Mouse (Mus musculus) lung, postnatal 25 days (tissue): ENCODE measurements around the gene Apeh.
A peak's percentile ranks its signal among the peaks of the same experiment; 100 is the strongest.
"Not testable (repeated sequence)": the region's sequence is repeated elsewhere in the genome, so short reads cannot be mapped to it uniquely, and the experiment has no call there.

Source experiments
- DNase-seq: peaks from one replicate; pipeline ENCODE4 v3.0.0; 2022; ENCODE audit warnings: low spot score

The Apeh gene

DNA sequence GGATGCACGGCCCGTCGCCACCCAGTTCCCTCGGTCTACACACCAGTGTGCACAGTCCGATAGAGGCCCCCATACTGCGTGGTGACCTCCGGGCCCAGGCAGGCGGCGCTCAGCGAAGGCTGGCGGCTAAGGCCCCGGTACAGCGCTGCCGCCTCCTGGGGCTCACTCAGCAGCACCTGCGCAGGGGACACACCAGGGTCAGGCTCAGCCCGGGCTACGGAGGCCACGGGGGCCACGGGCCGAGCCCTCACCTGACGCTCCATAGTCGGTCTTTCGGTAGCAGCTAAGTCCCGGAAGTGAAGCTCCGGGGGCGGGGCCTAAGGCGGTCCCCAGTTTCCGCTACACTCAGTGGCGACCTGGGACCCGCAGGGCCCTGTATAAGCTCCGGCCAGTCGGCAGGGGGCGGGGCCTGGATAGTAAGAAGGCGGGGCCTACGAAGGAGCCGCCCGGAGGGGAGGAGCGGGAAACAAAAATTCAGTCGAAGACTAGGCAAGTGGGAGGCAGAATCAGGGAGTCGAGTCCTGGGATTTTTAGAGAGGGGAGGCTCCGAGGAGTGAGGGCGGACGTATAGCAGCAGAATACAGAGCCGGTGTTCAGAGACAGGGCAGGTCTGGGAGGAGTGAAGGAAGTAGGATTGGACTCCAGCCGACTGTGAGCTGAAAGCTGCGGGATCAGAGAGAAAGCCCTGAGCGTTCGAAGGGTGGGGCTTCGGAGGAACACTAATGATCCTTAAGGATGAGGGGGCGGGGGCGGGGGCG lies at the start of gene Apeh:
Gene Apeh (minus strand): TSS at position 423 of the 758 bp plus-strand sequence.
- DNase-seq, result peak; percentile 96

DNA sequence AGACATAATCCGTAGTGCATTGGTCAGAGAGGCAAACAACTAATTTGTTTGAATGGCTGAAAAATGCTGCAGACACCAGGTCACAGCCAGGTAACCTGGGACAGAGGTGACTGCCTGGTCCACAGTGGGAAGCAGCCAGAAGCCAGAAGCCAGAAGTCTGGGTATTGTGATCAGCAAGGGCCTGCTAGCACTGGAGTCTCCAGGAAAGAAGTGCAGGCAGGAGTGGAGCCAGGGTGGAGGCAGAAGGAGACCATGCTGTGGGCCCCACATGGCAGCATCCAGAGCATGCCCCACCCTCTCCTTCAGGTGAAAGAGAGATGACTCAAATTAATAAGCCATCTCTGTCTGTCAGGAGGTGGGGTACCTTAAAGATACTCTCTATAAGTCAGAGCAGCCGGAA lies 49.1 kb upstream of the Apeh start:
- no peak for DNase-seq

DNA sequence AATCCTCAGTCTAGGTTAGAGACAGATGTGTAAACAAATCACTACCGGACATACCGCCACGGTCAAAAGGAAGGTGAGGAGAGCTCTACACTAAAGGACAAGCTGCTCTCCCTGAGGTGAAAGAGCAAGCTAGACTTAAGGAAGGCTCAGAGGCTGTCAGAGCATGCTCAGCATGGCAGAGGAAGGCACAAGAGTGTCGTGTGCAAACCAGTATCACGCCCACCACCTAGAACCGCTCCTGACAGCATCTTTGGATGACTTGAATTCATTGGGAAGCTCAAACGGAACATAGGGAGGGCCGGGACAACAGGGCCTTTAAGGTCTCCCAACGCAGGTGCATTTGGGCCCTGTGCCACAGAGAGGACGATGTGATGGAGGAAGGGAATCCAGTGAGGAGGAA lies 47.0 kb upstream of the Apeh start:
- DNase-seq, result no peak

DNA sequence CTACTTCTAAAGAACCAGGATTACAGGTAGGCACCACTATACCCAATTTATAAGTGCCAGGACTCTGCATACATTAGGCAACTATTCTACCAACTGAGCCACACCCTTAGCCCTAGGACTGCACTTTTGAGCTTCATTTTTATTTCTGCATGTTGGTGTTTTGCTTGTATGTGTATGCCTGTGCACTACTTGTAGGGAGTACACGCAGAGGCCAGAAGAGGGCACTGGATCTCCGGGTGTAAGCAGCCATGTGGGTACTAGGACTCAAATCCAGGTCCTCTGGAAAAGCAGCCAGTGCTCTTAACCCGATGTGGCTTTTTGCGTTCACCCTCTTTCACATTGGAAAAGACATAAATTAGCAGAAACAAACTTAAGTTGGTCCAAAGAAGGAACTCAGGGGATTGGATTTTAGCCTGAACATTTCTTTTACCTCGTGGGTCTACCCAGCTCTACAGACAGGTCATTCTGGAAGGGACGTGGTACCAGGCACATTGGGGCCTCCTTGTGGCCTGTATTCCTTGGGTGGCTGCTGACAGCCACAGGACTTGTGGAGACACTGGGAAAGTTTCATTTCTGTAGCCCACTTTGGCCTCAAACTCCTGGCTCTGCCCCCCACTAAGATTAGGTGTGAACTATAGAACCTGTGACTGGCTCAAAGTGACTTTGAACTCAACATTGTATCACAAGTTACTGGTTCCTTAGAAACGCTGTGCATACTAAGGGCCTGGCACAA lies 45.7 kb upstream of the Apeh start:
- no peak for DNase-seq

GRCm38 (mm10) chr9:108139169-108139962 lies 45.0 kb upstream of the Apeh start:
- no peak for DNase-seq

DNA sequence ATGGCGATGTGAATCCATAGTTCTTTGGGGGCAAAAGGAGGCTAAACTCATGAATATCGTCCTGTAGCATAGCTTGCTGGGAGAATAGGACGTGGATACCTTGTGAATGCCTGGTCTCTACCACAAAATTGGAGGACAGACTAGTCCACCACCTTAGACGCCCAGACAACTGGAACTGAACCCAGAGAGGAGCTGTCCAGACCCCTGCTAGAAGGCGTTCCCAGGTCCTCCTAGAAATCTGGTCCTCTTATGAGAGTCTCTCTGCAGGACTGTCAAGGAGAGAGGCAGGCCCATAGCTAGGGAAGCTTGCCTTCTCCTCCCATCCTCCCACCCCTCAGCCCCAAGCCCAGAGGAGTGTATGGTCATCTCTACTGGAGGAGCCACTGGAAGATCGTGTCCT lies 43.7 kb upstream of the Apeh start:
- DNase-seq, result no peak

- no peak for DNase-seq
Observed at GRCm38 (mm10) chr9:108137523-108137922, 43.1 kb upstream of the Apeh start.

- DNase-seq, result no peak
Observed at GRCm38 (mm10) chr9:108136930-108137462, 42.6 kb upstream of the Apeh start.

- DNase-seq, result peak; percentile 30
Observed at GRCm38 (mm10) chr9:108136225-108136624, 41.8 kb upstream of the Apeh start.

DNA sequence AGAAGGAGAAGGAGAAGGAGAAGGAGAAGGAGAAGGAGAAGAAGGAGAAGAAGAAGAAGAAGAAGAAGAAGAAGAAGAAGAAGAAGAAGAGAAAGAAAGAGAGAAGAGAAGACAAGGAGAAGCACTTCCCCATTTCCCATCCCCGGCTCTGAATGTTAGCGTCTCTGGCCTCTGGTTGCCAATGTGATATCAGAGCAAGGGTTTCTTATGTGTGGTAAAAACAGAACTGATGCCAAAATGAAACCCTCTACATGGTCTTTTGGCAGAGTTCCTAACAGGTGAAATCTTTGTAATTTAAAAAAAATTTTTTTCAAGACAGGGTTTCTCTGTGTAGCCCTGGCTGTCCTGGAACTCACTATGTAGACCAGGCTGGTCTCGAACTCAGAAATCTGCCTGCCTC lies 41.3 kb upstream of the Apeh start:
- DNase-seq, result not testable (repeated sequence)

- DNase-seq, result no peak
Observed at GRCm38 (mm10) chr9:108133478-108133877, 39.1 kb upstream of the Apeh start.

- DNase-seq, result no peak
Observed at GRCm38 (mm10) chr9:108132373-108132772, 38.0 kb upstream of the Apeh start.

DNA sequence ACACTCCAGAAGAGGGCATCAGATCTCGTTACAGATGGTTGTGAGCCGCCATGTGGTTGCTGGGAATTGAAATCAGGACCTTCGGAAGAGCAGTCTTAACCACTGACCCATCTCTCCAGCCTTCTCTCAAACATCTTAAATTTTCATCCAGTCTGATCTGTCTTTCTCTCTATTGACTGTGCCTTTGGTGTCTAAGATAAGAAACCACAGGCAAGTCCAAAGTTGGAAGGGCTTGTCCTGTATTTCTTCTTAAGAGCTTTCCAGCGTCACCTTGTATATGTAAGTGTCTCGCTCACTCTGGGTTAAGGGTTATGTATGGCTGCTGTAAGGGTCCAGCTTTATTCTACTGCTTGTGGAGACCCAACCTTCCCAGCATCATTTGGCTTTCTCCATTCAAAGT lies 37.1 kb upstream of the Apeh start:
- DNase-seq, result no peak

DNA sequence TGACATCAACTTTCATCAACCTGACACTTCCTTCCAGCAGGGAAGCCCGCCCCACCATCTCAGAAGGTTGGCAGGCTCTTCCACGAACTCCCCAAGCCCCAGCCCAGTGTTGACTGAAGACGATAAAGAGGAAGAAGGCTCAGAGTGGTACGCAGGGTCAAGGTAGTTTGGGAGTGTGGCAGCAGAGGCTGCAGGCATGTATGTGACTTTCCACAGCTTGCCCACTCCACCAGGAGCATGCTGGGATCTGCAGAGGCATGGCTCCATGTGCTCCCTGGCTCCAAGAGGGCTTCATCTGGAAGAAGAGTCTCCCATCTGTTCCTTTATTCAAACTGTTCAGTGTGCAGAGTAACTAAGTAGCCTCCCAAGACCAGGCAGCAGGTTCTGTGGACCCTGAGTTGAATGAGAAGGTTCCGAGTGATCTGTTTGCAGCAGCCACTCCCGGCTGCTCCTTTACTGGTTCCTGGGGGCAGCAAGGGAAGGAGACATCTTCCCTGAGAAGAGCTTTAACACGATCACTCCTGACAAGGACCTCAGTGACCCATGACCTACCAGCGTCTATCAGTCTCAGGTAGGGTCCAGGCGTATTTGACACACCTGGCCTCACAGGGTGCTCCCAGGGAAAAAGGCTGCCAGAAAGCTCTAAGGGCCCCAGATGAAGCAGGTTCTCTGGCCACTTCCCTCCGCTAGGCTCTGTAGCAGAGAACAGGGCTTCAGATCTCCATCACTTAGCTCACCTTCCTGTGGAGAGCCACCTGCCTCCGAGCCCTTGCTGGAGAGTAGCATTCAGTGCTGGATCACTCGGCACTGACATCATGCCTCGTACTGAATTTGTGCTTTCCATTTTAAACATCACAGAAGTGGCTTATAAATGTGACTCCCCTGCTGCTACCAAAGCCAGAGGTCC lies 34.9 kb upstream of the Apeh start:
- no peak for DNase-seq

- no peak for DNase-seq
Observed at GRCm38 (mm10) chr9:108128248-108128647, 33.8 kb upstream of the Apeh start.

DNA sequence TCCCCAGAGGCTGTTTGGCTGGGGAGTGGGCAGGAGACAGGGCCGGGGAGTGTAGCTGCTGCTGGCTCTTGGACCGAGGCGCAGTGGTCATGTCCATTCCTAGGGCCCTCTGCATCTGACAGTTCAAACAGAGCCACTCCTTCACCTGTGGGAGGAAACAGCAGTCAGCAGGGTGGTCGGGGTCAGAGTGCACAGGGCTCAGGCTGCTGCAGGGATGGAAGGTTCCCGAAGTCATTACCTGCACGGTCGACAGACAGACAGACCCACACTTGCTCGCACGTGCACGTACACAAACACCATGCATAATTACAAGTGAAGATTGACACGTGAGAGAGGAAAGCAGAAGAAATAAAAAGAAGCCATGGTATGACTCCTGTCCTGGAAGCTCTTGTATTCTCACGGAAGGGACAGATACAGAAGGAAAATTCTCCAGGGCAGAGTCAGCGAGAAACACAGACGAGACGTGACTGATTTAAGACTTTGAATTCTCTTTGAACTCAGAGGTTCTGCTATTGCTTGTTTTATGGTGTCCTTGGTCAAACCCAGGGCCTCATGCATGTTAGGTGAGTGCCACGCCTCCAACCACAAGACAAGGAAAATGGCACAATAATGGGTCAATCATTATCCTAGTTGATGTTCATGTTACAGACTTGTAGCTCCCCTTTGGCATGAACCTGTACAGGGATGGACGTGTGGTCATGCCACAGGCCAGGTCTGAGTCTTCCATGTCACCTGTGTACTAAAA lies 32.2 kb upstream of the Apeh start:
- DNase-seq, result no peak

GRCm38 (mm10) chr9:108125731-108126130 lies 31.3 kb upstream of the Apeh start:
- DNase-seq, result no peak

DNA sequence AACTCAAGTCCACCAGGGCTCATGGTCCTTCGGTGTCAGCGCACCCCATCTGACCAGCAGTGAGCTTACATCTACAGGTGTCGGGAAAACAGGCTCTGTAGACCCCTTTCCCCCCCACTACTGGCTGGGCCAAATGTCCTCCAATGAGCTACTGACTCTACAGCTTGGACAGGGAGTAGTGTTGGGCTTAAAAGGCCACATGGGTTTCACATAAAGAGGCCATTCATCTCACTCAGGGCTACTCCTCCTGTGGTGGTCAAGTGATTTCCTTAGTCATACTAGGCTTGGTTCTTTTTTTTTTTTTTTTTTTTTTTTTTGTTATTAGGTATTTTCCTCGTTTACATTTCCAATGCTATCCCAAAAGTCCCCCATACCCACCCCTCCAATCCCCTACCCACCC lies 29.5 kb upstream of the Apeh start:
- DNase-seq, result no peak

DNA sequence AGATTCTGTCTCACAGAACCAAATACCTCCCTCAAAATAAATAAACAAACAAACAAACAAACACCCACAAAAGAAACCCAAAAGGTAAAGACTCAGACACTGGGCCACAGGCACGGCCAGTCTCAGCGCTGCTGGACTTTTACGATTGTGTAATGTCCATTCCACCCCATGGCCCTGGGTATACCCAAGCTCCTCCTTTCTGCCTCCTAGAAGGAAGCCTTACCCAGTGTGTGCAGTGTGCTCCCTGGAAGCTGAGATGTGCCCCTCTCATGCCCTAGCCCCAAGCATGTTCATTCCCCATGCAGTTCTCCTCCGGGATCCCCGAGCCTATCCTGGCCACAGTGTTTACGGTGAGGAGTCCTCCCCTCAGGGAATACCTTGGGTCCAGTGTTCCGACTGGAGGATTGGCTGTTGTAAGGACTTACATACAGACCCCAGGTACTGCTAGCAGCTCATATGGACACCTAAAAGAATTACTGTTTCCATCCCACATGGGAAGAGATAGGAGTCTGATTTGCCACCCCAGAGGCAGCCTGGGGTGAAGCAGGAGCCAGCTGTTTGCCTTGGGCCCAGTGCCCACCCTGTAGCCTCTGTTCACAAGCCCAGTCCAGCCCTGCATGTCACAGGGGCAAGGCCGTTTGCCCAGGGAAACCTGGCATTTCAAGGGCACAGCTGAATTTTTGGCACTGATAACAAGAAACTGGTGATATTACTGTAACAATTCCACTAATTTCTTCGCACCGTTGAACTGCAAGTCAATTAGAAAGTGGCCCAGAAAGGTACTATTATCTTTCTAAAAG lies 27.0 kb upstream of the Apeh start:
- no peak for DNase-seq

- DNase-seq, result peak; percentile 49
Observed at GRCm38 (mm10) chr9:108120671-108121070, 26.3 kb upstream of the Apeh start.
